8 mouse cellular contexts compared by ENCODE assay signal in the genomic region with DNA sequence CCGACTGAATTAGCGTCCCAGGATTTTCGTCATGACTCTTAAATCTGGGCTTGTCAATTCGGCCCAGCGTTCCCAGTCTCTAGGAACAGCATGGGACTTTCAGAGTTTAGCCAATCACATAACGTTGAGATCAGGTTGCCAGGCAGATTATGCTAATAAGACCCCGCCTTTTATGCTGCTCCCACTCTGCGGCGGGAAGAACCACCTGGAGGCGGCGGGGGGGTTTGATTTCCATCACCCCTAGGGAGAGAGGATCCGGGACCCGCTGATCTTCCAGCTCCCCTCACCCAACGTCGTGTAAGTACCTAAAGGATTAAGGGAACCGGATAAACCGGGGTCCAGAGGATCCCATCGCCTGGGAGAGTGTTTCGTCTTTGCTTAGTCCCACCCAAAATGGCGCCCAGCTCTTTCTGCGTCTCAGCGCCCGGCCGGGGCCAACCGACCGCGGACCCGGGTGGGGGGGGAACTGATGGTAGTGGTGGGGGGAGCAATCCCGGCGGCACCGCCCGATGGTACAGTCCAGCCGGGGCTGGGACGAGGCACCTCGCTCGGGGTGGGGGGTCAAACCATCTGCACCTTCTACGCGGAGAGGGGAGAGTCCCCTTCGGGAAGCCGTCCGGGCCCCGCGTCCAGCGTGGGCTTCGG. TPM values are rescaled to one million over a fixed set of nuclear protein-coding genes. Genes with fewer than 3 reads are reported as not detected.
DNase-seq lines count a peak whose midpoint lies in the region; ATAC-seq and TF ChIP-seq lines count a peak whose summit lies in the region.

A gene (plus strand): TSS at position 173 of the 645 bp plus-strand sequence.

- peak within 1 kb of the TSS; percentile 59 for H3K4me3 ChIP-seq in C2C12 (ENCODE audit: insufficient read depth, poor library complexity, severe bottlenecking)
- peak within 1 kb of the TSS; percentile 95 for H3K4me3 ChIP-seq in erythroblast, embryonic 14.5 days (replicated peaks)
- peak within 1 kb of the TSS; percentile 76 for H3K4me3 ChIP-seq in heart, embryonic 12.5 days
- H3K4me3 ChIP-seq in kidney, postnatal 0 days (replicated peaks; ENCODE audit: low read depth, low read length) = peak within 1 kb of the TSS; percentile 75
- H3K4me3 ChIP-seq in liver, embryonic 12.5 days = peak within 1 kb of the TSS; percentile 83
- H3K4me3 ChIP-seq in stomach, embryonic 15.5 days (replicated peaks) = peak within 1 kb of the TSS; percentile 83

- H3K27ac ChIP-seq in heart, embryonic 12.5 days (ENCODE audit: poor library complexity, severe bottlenecking) = peak within 1 kb of the TSS; percentile 96
- H3K27ac ChIP-seq in kidney, postnatal 0 days = peak within 1 kb of the TSS; percentile 97
- H3K27ac ChIP-seq in liver, embryonic 12.5 days = peak within 1 kb of the TSS; percentile 98
- H3K27ac ChIP-seq in stomach, embryonic 15.5 days = peak within 1 kb of the TSS; percentile 99

- H3K79me3 ChIP-seq in C2C12 (ENCODE audit: low read depth) = peaks cover 16% of the 10 kb centered on the region

- peak within 1 kb of the TSS; percentile 97 for H3ac ChIP-seq in C2C12 (ENCODE audit: control insufficient read depth, insufficient read length, low read depth)

- no peaks in the 10 kb centered on the region for H3K9me3 ChIP-seq in erythroblast, embryonic 14.5 days (ENCODE audit: control insufficient read depth, low read length)
- no peaks in the 10 kb centered on the region for H3K9me3 ChIP-seq in heart, embryonic 12.5 days (replicated peaks)
- no peaks in the 10 kb centered on the region for H3K9me3 ChIP-seq in kidney, postnatal 0 days (replicated peaks; ENCODE audit: low read length)
- no peaks in the 10 kb centered on the region for H3K9me3 ChIP-seq in liver, embryonic 12.5 days (replicated peaks)
- no peaks in the 10 kb centered on the region for H3K9me3 ChIP-seq in stomach, embryonic 15.5 days

- no peak for TF ChIP-seq CTCF in C2C12 (IDR thresholded peaks at IDR 0.05; ENCODE audit: control insufficient read depth, insufficient read depth, insufficient read length)
- TF ChIP-seq CTCF in brain, embryonic 14.5 days (IDR thresholded peaks at IDR 0.05; ENCODE audit: borderline replicate concordance, extremely low read depth, insufficient read depth, insufficient read length) = no peak
- no peak for TF ChIP-seq CTCF in kidney, postnatal 0 days (IDR thresholded peaks at IDR 0.05; ENCODE audit: low read depth)

- H3K36me3 ChIP-seq in C2C12 (ENCODE audit: control insufficient read depth, insufficient read depth) = no peaks in the 10 kb centered on the region
- H3K36me3 ChIP-seq in erythroblast, embryonic 14.5 days (ENCODE audit: control insufficient read depth) = peaks cover 24% of the 10 kb centered on the region
- H3K36me3 ChIP-seq in heart, embryonic 12.5 days = no peaks in the 10 kb centered on the region
- no peaks in the 10 kb centered on the region for H3K36me3 ChIP-seq in kidney, postnatal 0 days (ENCODE audit: insufficient read depth, low read length)
- 0 out of 2 replicates have a peak, but pooled peaks cover 4% of the 10 kb centered on the region for H3K36me3 ChIP-seq in liver, embryonic 12.5 days
- H3K36me3 ChIP-seq in stomach, embryonic 15.5 days = no peaks in the 10 kb centered on the region

- DNase-seq in brain, embryonic 14.5 days (ENCODE audit: low read depth) = peak; percentile 98
- DNase-seq in kidney, postnatal 0 days (ENCODE audit: low spot score) = peak; percentile 99
- DNase-seq in natural killer cell, adult 2 months (ENCODE audit: low spot score in 2 of 2) = peak; percentile 94 to 95

- peak within 1 kb of the TSS; percentile 74 for H3K4me2 ChIP-seq in heart, embryonic 12.5 days
- peak within 1 kb of the TSS; percentile 70 for H3K4me2 ChIP-seq in kidney, postnatal 0 days (ENCODE audit: low read length)
- H3K4me2 ChIP-seq in liver, embryonic 12.5 days = peak within 1 kb of the TSS; percentile 82
- peak within 1 kb of the TSS; percentile 68 for H3K4me2 ChIP-seq in stomach, embryonic 15.5 days

- WGBS in heart, embryonic 12.5 days = under 1% methylated on average over 43 of the region's 45 CpGs
- WGBS in kidney, postnatal 0 days = under 1% methylated on average over 39 of the region's 45 CpGs
- WGBS in liver, embryonic 12.5 days (ENCODE audit: insufficient replicate concordance) = under 1% methylated on average over 45 of the region's 45 CpGs
- under 1% methylated on average over 39 of the region's 45 CpGs for WGBS in stomach, embryonic 15.5 days

- H3K79me2 ChIP-seq in C2C12 (ENCODE audit: control insufficient read depth, insufficient read depth) = peaks cover 43% of the 10 kb centered on the region

- ATAC-seq in heart, embryonic 12.5 days (ENCODE audit: insufficient number of reproducible peaks, low FRiP score) = peak; percentile 93
- peak; percentile 94 for ATAC-seq in kidney, postnatal 0 days (replicated peaks; ENCODE audit: low FRiP score, low read depth)
- ATAC-seq in liver, embryonic 12.5 days = peak; percentile 84
- peak; percentile 88 for ATAC-seq in stomach, embryonic 15.5 days (ENCODE audit: insufficient read depth, low FRiP score, low read depth)

- peaks cover 82% of the 10 kb centered on the region for H3K4me1 ChIP-seq in erythroblast, embryonic 14.5 days (ENCODE audit: control insufficient read depth)
- H3K4me1 ChIP-seq in heart, embryonic 12.5 days (replicated peaks) = peaks cover 12% of the 10 kb centered on the region
- peaks cover 16% of the 10 kb centered on the region for H3K4me1 ChIP-seq in kidney, postnatal 0 days (replicated peaks; ENCODE audit: insufficient read depth, low read length)
- H3K4me1 ChIP-seq in liver, embryonic 12.5 days = peaks cover 70% of the 10 kb centered on the region
- 0 out of 2 replicates have a peak, but pooled peaks cover 11% of the 10 kb centered on the region for H3K4me1 ChIP-seq in stomach, embryonic 15.5 days

- no peaks in the 10 kb centered on the region for H3K27me3 ChIP-seq in C2C12 (ENCODE audit: control insufficient read depth, insufficient read depth, insufficient read length)
- no peaks in the 10 kb centered on the region for H3K27me3 ChIP-seq in erythroblast, embryonic 14.5 days (ENCODE audit: control insufficient read depth)
- H3K27me3 ChIP-seq in heart, embryonic 12.5 days (replicated peaks) = no peaks in the 10 kb centered on the region
- no peaks in the 10 kb centered on the region for H3K27me3 ChIP-seq in kidney, postnatal 0 days (ENCODE audit: insufficient read depth, low read length)
- H3K27me3 ChIP-seq in liver, embryonic 12.5 days (replicated peaks) = no peaks in the 10 kb centered on the region
- H3K27me3 ChIP-seq in stomach, embryonic 15.5 days (replicated peaks) = no peaks in the 10 kb centered on the region

- peak within 1 kb of the TSS; percentile 92 for H3K9ac ChIP-seq in heart, embryonic 12.5 days
- H3K9ac ChIP-seq in kidney, postnatal 0 days (ENCODE audit: low read depth, low read length) = peak within 1 kb of the TSS; percentile 89
- H3K9ac ChIP-seq in liver, embryonic 12.5 days = peak within 1 kb of the TSS; percentile 98
- H3K9ac ChIP-seq in stomach, embryonic 15.5 days = peak within 1 kb of the TSS; percentile 98

- TF ChIP-seq POLR2A in brain, embryonic 14.5 days (IDR thresholded peaks at IDR 0.05; ENCODE audit: borderline replicate concordance, extremely low read depth, insufficient read depth, insufficient read length, poor library complexity, severe bottlenecking) = peak; percentile 61; the same call in 1 of the 2 replicates

TF ChIP-seq in C2C12, 6 proteins besides CTCF, POLR2A, EP300 and RAD21:
- TF ChIP-seq MAX (IDR thresholded peaks at IDR 0.05) (peak; percentile 6), CEBPB (IDR thresholded peaks at IDR 0.05; ENCODE audit: low read depth) (no peak), MYOD1 (IDR thresholded peaks at IDR 0.05; ENCODE audit: control insufficient read depth, insufficient read length, low read depth) (no peak), FOSL1 (IDR thresholded peaks at IDR 0.05; ENCODE audit: insufficient read depth, low read length, poor library complexity, severe bottlenecking) (no peak), MYOG (IDR thresholded peaks at IDR 0.05; ENCODE audit: control insufficient read depth, extremely low read depth, insufficient read length) (no peak), USF1 (IDR thresholded peaks at IDR 0.05; ENCODE audit: low read depth) (no peak)

RNA-seq across cellular contexts. Expression of the gene that starts here (rescaled TPM):
- 2.5 TPM for polyA plus RNA-seq in C2C12 (2012; fragmentation: generic; extraction: Trizol)
- 30.2 and 30.6 TPM in 2 replicates for polyA plus RNA-seq in brain, embryonic 14.5 days (2012; rRNA removed)
- polyA plus RNA-seq in erythroblast, embryonic 14.5 days (2012) = 0.16 and 0.29 TPM in 2 replicates
- 5.4 and 5.7 TPM in 2 replicates for polyA plus RNA-seq in heart, embryonic 12.5 days (2016; fragmentation: Nextera tagmentation; extraction: Ambion mirVana)
- polyA plus RNA-seq in kidney, postnatal 0 days (2015; fragmentation: Nextera tagmentation; extraction: Ambion mirVana) = 1.9 TPM in 2 replicates
- 4.1 and 4.7 TPM in 2 replicates for polyA plus RNA-seq in liver, embryonic 12.5 days (2016; fragmentation: Nextera tagmentation; extraction: Ambion mirVana)
- 4.2 and 5.1 TPM in 2 replicates for polyA plus RNA-seq in stomach, embryonic 15.5 days (2015; fragmentation: Nextera tagmentation; extraction: Ambion mirVana)

Comparison
In these comparisons a context has a peak if more than half of its experiments do, and no peak if none do; other contexts are left out.
1. Peak in every context shown above with its lines: DNase-seq, ATAC-seq, H3K4me3 ChIP-seq and H3K27ac ChIP-seq.